Mouse (Mus musculus): ENCODE results near the gene Slc25a30. TPM values are rescaled to one million over a fixed set of nuclear protein-coding genes. Genes with fewer than 3 reads are reported as not detected.

Gene Slc25a30
- total RNA-seq, 2 experiments from 2014 or later: 11.0 to 15.5 TPM

GRCm38 (mm10) chr14:75753206-75753605 is 33.6 kb downstream of the Slc25a30 start:
- intact Hi-C loops (cut with DNase I): loop anchor here (10.0 kb wide), 1 partner anchor 468 kb away; the partner anchor contains the start of gene Zc3h13
- DNase-seq: no peak

DNA sequence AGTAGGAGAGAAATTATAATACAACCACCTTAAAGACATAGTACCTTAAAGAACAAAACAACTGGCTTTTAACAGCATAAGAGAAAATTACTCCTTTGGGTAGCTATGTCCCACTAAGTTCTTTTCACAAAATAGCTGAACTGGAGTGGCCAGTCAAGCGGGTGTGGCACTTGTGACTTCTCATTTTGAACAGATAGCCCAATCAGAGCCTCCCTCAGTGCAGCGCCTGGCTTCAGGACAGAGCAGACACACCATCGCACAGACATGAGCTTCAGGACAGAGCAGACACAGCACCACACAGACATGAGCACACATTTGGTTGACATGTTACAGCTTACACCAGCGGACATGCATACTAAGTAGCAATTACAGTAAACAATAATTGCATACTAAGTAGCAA is 35.8 kb downstream of the Slc25a30 start:
- no peak for DNase-seq
- intact Hi-C loops (cut with DNase I): loop anchor here (10.0 kb wide), 1 partner anchor 466 kb away; the partner anchor contains the start of gene Zc3h13

GRCm38 (mm10) chr14:75749123-75749522 is 37.7 kb downstream of the Slc25a30 start:
- DNase-seq: no peak
- intact Hi-C loops (cut with DNase I): no loop called here

DNA sequence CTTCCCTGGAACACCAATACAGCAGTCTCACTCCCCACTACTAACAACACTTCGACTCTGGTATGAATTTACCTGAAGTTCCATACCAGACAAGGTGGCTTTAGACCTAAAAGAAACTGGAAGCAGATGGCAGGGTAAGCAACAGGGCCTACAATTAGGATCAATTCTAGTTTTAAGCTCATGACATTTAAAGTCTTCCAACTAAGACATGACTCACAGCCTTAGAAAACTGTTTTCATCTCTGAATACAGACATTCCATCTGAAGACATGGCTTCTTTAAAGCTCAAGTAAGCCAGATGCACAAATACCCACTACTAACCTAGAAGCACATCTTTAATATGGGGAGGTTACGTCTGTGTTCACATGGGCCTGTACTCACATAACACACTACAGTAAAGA is 38.9 kb downstream of the Slc25a30 start:
- intact Hi-C loops (cut with DNase I): no loop called here
- no peak for DNase-seq

- no peak for DNase-seq
- intact Hi-C loops (cut with DNase I): no loop called here
Observed at GRCm38 (mm10) chr14:75741904-75742303, 44.9 kb downstream of the Slc25a30 start.

DNA sequence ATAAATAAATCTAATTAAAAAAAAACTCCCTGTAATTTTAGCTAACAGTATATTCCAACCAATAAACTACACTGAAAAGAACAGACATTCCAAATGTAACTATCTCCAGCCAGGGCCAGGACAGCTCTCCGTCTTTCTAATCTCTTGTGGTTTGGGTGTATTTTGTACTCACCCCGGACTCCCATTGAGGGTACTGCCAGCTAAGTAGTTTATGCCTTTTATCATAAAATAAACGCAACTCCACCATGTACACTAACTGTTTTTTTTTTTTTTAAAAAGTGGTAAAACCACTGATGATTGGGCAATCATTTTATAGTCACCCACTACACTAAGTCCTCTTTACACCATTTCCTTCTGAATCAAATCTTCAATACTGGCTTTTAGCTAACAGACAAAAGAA is 51.2 kb downstream of the Slc25a30 start:
- DNase-seq: no peak

GRCm38 (mm10) chr14:75732631-75733030 is 54.2 kb downstream of the Slc25a30 start:
- intact Hi-C loops (cut with DNase I): no loop called here
- DNase-seq: no peak

More for the DNA sequence above, 51.2 kb downstream of the Slc25a30 start:
- intact Hi-C loops (cut with DNase I): no loop called here

GRCm38 (mm10) chr14:75731361-75731760 is 55.5 kb downstream of the Slc25a30 start:
- DNase-seq: no peak
- intact Hi-C loops (cut with DNase I): no loop called here

- intact Hi-C loops (cut with DNase I): no loop called here
- DNase-seq: no peak
Observed at GRCm38 (mm10) chr14:75728111-75728510, 58.7 kb downstream of the Slc25a30 start.

GRCm38 (mm10) chr14:75727046-75727445 is 59.8 kb downstream of the Slc25a30 start:
- intact Hi-C loops (cut with DNase I): no loop called here
- DNase-seq: no peak

GRCm38 (mm10) chr14:75722816-75723215 is 64.0 kb downstream of the Slc25a30 start:
- intact Hi-C loops (cut with DNase I): loop anchor here (1.0 to 5.0 kb wide), 3 partner anchors 38 to 661 kb away; no protein-coding TSS in a partner anchor
- no peak for DNase-seq

DNA sequence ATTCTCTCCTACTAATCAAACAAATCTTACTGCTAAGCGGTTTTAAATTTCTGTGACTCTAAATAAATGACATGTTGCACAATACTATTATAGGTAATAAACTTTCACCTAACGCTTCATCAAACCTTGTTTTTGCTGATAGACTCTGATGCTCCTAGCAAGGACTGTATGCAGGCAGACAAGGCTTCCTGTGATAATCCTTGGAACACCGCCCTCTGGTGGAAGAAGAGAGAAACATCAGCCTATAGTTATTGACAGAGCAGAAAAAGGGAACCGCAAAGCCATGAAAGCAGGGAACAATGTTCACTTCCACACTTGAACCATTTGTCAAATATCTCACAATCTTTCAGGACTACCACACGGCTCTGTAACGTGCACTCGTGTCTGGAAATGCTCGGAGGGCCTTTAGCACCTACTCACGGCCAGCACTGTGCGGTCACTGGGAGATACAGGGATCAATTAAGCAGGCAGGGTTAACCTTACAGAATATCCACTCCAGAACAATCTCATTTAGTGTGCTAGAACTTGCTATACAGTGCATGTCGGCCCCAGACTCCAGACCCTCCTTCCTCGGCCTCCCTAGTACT is 64.8 kb downstream of the Slc25a30 start:
- intact Hi-C loops (cut with DNase I): loop anchor here (1.0 to 5.0 kb wide), 3 partner anchors 39 to 660 kb away; no protein-coding TSS in a partner anchor
- DNase-seq: peak; percentile 46

DNA sequence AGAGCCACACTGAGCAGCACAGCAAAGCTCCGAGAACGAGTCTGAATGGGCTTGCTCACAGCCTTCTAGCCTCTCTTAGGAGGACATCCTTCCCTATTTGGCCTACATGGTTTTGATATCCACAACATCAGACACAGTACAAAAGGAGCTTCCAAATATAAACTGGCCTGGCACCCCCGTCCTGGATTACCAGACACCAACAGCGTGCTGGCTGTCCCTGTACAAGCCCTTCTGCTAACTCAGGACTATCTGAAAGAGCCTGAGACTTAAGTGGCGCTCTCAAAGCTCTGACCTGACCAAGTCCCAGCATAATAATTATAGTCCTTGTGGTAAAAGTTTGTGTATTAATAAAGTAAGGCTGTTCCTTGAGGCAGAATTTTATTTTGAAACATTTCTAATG is 66.7 kb downstream of the Slc25a30 start:
- intact Hi-C loops (cut with DNase I): loop anchor here (5.0 kb wide), 1 partner anchor 658 kb away; no protein-coding TSS in a partner anchor
- peak in 1 of 2 experiments; percentile 16 for DNase-seq

DNA sequence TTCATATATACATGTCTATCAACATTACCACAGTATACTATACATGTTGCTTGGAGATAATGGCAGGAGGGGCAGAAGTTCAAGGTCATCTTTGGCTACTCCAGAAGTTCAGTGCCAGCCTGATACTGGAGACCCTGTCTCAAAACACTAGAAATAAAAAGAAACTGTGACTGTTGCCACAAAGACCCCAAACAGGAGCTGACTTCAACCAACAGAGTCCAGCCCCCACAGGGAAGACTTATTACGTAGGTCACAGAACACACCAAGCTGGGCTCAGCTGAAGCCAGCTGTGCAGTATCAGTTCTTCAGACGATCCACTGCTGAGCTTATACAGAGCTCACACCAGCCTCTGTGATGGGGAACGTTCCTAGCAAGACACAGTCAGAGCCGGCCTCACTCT is 70.4 kb downstream of the Slc25a30 start:
- no peak for DNase-seq
- intact Hi-C loops (cut with DNase I): loop anchor here (10.0 kb wide), 1 partner anchor 372 kb away; no protein-coding TSS in a partner anchor

DNA sequence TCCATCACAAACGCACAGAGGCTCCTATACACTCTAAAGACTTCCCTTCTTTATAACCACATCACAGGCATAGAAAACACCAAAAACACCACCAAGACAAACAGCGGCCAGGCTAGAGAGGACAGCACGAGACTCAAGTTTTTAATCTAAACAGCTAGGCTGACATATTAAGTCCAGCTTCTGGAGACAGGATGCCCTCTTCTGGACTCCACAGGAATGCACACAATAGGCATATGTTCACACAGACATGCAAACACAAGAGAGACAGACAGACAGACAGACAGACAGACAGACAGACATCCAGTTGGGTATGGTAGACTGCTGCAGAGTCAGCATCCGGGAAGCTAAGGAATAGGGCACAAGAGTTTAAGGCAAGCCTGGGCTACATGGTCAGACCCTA is 73.2 kb downstream of the Slc25a30 start:
- intact Hi-C loops (cut with DNase I): loop anchor here (10.0 kb wide), 1 partner anchor 369 kb away; no protein-coding TSS in a partner anchor
- no peak for DNase-seq

DNA sequence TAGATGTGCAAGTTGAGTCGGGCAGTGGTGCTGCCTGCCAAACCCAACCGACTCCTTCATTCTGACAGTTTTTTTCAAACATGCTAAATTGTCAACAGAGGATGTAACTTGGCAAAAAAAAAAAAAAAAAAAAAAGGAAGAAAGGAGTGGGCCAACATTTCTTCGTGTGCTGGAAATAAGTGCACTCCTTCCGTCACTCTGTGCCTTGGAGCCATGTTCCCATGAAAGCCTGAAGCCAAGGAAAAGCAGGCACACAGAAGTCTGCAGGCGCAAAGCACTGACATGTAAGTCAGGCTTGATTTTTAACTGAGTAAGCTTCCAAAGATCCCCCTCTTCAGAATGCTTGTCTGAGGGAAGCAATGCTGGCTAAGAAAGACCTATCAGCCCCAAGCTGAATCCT is 74.2 kb downstream of the Slc25a30 start:
- intact Hi-C loops (cut with DNase I): loop anchor here (10.0 kb wide), 1 partner anchor 368 kb away; no protein-coding TSS in a partner anchor
- DNase-seq: no peak

DNA sequence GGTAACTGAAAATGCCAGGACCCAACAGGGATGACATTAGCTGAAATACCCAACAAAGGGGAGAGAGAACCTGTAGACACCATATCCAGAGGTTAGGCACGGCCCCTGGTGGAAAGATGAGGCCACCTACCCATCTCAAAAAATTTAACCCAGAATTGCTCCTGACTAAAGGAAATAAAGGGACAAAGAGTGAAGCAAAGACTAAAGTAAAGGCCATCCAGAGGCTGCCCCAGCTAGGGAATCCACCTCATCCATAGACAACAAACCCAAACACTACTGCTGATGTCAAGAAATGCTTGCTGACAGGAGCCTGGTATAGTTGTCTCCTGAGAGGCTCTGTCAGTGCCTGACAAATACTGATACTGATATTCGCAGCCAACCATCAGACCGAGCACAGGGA is 75.1 kb downstream of the Slc25a30 start:
- DNase-seq: no peak
- intact Hi-C loops (cut with DNase I): loop anchor here (10.0 kb wide), 1 partner anchor 367 kb away; no protein-coding TSS in a partner anchor

Other genes starting within 250 kb of the Slc25a30 start
- not detected for gene Spert, start 193.9 kb downstream of the Slc25a30 start, total RNA-seq (2021)
- not detected for gene Erich6b, start 144.8 kb downstream of the Slc25a30 start, total RNA-seq (2021)
- 10 to 100 TPM; 13.4 to 14.8 TPM for gene Cog3, start 32.5 kb downstream of the Slc25a30 start, total RNA-seq (2021)
- gene Tpt1, start 58.1 kb upstream of the Slc25a30 start, total RNA-seq (2021): 1,000 to 10,000 TPM; 2,953 to 3,079 TPM
- gene Kctd4, start 168.0 kb upstream of the Slc25a30 start, total RNA-seq (2021): not detected
- 10 to 100 TPM; 11.9 to 12.7 TPM for gene Gtf2f2, start 223.8 kb upstream of the Slc25a30 start, total RNA-seq (2021)

Data from heart, postnatal 36 days (tissue).